Mouse (Mus musculus): ENCODE data around the gene Txndc2. TPM values are rescaled to one million over a fixed set of nuclear protein-coding genes. Genes with fewer than 3 reads are reported as not detected.

Txndc2 gene
- not detected in 2 replicates for polyA plus RNA-seq (2012; rRNA removed; ENCODE audit: low replicate concordance)

DNA sequence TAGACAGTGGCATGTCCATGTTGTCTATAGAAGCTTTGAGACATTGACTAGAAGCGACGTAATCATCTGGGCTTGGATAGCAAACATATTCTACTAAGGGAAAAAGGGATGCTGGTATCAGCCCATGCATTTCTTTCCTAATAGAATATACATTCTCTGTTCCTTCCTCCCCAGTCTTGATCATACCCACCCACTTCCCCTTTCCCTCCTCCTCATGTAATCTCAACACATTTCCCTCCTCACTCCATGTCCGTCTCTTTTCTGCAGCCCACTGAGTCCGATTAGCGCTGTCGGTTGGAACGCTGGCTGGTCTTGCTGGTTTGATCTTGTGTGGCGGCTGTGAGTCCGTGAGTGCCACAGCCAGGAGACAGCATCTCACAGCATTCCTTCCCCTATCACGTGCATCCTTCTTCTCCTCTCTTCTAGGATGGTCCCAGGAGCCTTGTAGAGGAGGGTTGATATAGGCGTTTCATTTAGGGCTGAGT, at the start of gene Txndc2:
Gene Txndc2 (minus strand): TSS at position 435 of the 485 bp plus-strand sequence.

DNA sequence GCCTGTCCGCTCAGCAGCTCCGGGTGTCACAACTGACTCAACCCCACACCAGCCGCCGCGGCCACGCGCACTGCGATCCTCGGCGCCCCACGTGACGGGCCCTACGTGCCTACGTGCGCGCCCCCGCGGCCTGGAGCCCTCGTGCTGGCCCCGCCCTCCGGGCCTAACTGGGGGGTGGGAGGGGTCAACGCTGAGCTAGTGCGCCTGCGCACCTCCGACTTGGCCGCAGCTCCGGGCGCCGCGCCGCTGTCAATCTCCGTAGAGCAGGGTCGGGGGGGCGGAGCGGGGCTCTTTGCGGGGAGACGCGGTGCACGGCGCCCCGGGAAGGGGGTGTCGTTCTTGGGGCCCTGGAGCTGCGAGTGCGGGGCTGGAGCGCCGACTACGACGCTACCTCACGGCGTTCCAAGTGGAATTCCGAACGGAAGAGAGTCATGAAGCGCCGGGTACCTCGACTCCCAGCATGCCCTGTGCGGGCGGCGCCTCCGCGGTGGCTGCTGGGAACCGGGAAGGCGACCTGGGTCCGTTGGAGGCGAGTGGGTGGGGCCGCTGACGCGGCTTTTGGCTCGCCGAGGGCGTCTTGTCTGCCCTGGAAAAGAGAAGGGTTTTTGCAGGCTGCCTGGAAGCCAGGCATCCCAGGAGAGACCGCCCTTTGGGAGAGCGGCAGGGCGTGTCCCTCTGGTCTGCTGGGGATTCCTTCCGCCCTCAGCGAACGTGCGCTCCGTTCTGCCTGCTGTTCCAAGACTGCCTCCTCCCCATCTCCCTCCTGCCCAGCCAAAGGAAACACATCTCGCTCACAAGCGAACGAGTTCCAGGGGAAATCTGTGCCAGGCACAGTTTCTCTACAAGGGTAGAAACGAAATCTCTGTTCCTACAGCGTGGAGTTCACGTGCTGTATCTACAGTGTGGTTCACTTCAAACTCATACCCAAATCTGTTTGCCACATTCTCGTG, 28.2 kb downstream of the Txndc2 start, which contains the start of gene Vapa:
Gene Vapa (minus strand): TSS at position 93 of the 950 bp plus-strand sequence.

Other genes with a start within 250 kb of the Txndc2 start
- gene Tmem232, start 101.4 kb downstream of the Txndc2 start, polyA plus RNA-seq (2012; rRNA removed; ENCODE audit: low replicate concordance): not detected in 2 replicates
- 16.8 and 66.9 TPM in 2 replicates for gene Vapa, start 28.6 kb downstream of the Txndc2 start, polyA plus RNA-seq (2012; rRNA removed; ENCODE audit: low replicate concordance)
- 14.5 and 29.6 TPM in 2 replicates for gene Rab31, start 130.6 kb upstream of the Txndc2 start, polyA plus RNA-seq (2012; rRNA removed; ENCODE audit: low replicate concordance)
- 26.6 and 37.7 TPM in 2 replicates for gene Ppp4r1, start 140.4 kb upstream of the Txndc2 start, polyA plus RNA-seq (2012; rRNA removed; ENCODE audit: low replicate concordance)
- gene Ralbp1, start 243.6 kb upstream of the Txndc2 start, polyA plus RNA-seq (2012; rRNA removed; ENCODE audit: low replicate concordance): 33.8 and 38.6 TPM in 2 replicates

All from mammary gland, adult 2 months (tissue).